21 mouse cellular contexts compared by ENCODE assay signal in genomic region chr2:169221141-169221540, GRCm38 (mm10).
A peak's percentile ranks its signal among the peaks of the same experiment; 100 is the strongest.
DNase-seq lines count a peak whose midpoint lies in the region; ATAC-seq lines count a peak whose summit lies in the region.
"Had no signal": no experiment of that assay in that cellular context is flagged by ENCODE, and none has a peak within 500 bp of the region (broad histone marks: within the 10 kb centered on the region; RNA-seq: fewer than 3 reads in every experiment).

No protein-coding gene starts in this region.

- DNase-seq in cerebellum, postnatal 14 days = peak; percentile 65 to 77
- no peak for DNase-seq in cerebellum, adult 11 months
- DNase-seq in heart, adult 11 months = peak; percentile 42
- no peak for DNase-seq in heart, adult 8-10 months (ENCODE audit: low spot score)
- DNase-seq: adrenal gland, adult 2 months; adrenal gland, postnatal 10 days; adrenal gland, postnatal 25 days; cerebellum, adult 18-20 months; cerebellum, adult 8-10 months; cerebellum, adult 9-11 months; cerebellum, postnatal 36 days; embryo, embryonic 11 days had no signal

- H3K9me3 ChIP-seq in megakaryocyte, embryonic 14.5 days = peaks cover 83% of the 10 kb centered on the region
- H3K9me3 ChIP-seq: embryonic facial prominence, embryonic 13.5 days; embryonic facial prominence, embryonic 15.5 days; forebrain, embryonic 10.5 days; forebrain, embryonic 12.5 days had no signal

- ATAC-seq in megakaryocyte, adult 5-6 weeks (ENCODE audit: poor library complexity, severe bottlenecking) = no peak
- ATAC-seq: forebrain, embryonic 14.5 days; forebrain, embryonic 16.5 days had no signal

- H3K36me3 ChIP-seq in megakaryocyte, embryonic 14.5 days (replicated peaks; ENCODE audit: low read length) = no peaks in the 10 kb centered on the region
- H3K36me3 ChIP-seq: embryonic facial prominence, embryonic 13.5 days; embryonic facial prominence, embryonic 15.5 days; forebrain, embryonic 10.5 days; forebrain, embryonic 12.5 days had no signal

- no peaks in the 10 kb centered on the region for H3K4me1 ChIP-seq in megakaryocyte, embryonic 14.5 days
- H3K4me1 ChIP-seq: embryonic facial prominence, embryonic 13.5 days; embryonic facial prominence, embryonic 15.5 days; forebrain, embryonic 10.5 days; forebrain, embryonic 12.5 days had no signal

- no peaks in the 10 kb centered on the region for H3K27me3 ChIP-seq in megakaryocyte, embryonic 14.5 days (replicated peaks)
- H3K27me3 ChIP-seq: embryonic facial prominence, embryonic 13.5 days; embryonic facial prominence, embryonic 15.5 days; forebrain, embryonic 12.5 days had no signal

- peak overlapping the region; percentile 62 for H3K4me3 ChIP-seq in megakaryocyte, embryonic 14.5 days (replicated peaks)
- H3K4me3 ChIP-seq: embryonic facial prominence, embryonic 13.5 days; embryonic facial prominence, embryonic 15.5 days; erythroblast, embryonic 14.5 days; forebrain, embryonic 10.5 days; forebrain, embryonic 12.5 days had no signal

Comparison
In these comparisons a context has a peak if more than half of its experiments do, and no peak if none do; other contexts are left out.
1. DNase-seq: peak in cerebellum, postnatal 14 days (2 of 2) and heart, adult 11 months (single experiment); none in cerebellum, adult 11 months (single experiment) and heart, adult 8-10 months (single experiment).